Mouse (Mus musculus) liver, adult 2 months (tissue): ENCODE measurements around the gene Slc4a5.

Experiments used
- CTCF ChIP-seq: fragments of 200-500 bp; IDR thresholded peaks from 2 replicates; pipeline ENCODE4 v1.5.1; 2011; ENCODE audit warnings: low read depth, low read length, control low read depth
- POLR2A ChIP-seq: fragments of 200-500 bp; IDR thresholded peaks from 2 replicates; pipeline ENCODE4 v1.6.1; 2011; ENCODE audit warnings: low read length, control low read depth; ENCODE audit not compliant: insufficient read depth; ENCODE audit errors: extremely low read depth

GRCm38 (mm10) chr6:83326394-83326736, 106.7 kb downstream of the Slc4a5 start:
- TF ChIP-seq CTCF (no peak), POLR2A (no peak)
